Mouse (Mus musculus) cerebellum, adult 2 months (tissue): ENCODE data around the gene Ccdc3.

Source experiments
- CTCF ChIP-seq: fragments of 200-500 bp; IDR thresholded peaks from 2 replicates; pipeline ENCODE4 v1.5.1; 2011; ENCODE audit warnings: low read depth, mild to moderate bottlenecking, control low read depth, low read length, moderate library complexity, borderline replicate concordance; ENCODE audit not compliant: insufficient read depth
- POLR2A ChIP-seq: fragments of 200-500 bp; IDR thresholded peaks from 2 replicates; pipeline ENCODE4 v1.6.1; 2011; ENCODE audit warnings: low read length, control low read depth, borderline replicate concordance; ENCODE audit not compliant: insufficient read depth

DNA sequence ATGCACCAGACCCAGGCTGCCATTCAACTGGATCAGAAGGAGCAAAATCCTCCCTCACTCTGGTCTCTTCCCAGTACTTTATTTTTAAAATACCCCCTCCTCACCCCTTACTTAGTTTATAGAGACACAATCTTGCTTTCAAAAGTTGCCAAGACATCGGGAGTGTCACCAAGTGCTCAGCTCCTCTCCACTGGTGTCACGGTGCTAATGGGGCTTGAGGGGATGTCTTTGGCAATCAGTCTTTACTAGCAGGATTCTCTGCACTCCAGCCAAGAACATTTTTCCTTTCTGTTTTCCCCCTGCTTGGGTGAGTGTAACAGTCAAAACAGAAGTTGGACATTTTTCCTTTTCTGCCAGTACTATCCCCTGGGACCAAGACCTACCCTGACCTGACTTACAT is 10.3 kb downstream of the Ccdc3 start:
- TF ChIP-seq CTCF (no peak), POLR2A (no peak)
